Mouse (Mus musculus) stomach, embryonic 14.5 days (tissue): ENCODE results near the gene Gm29776. TPM values are rescaled to one million over a fixed set of nuclear protein-coding genes. Genes with fewer than 3 reads are reported as not detected.
A peak's percentile ranks its signal among the peaks of the same experiment; 100 is the strongest.

Experiments
- ATAC-seq: fragments of 200-750 bp; cut with Nextera tagmentation; 2 replicates; pipeline ENCODE4 v1.8.0; 2017; ENCODE audit warnings: low read depth, moderate TSS enrichment; ENCODE audit not compliant: insufficient number of reproducible peaks, insufficient read depth, low FRiP score
- H3K27ac ChIP-seq: fragments of 300-500 bp; sonication (generic); 2 replicates; pipeline ENCODE4 v1.5.1; 2014; ENCODE audit warnings: mild to moderate bottlenecking, low read length, moderate library complexity, mixed read lengths
- H3K27me3 ChIP-seq: fragments of 300-500 bp; sonication (generic); 2 replicates; pipeline ENCODE4 v1.6.1; 2014; ENCODE audit warnings: low read length, control low read depth, mixed read lengths; ENCODE audit not compliant: control insufficient read depth, insufficient read depth
- H3K36me3 ChIP-seq: fragments of 300-500 bp; sonication (generic); 2 replicates; pipeline ENCODE4 v1.6.1; 2014; ENCODE audit warnings: mild to moderate bottlenecking, control low read depth, low read length, moderate library complexity, mixed read lengths; ENCODE audit not compliant: control insufficient read depth, insufficient read depth
- H3K4me1 ChIP-seq: fragments of 300-500 bp; sonication (generic); 2 replicates; pipeline ENCODE4 v1.6.1; 2014; ENCODE audit warnings: low read length, control low read depth, mixed read lengths; ENCODE audit not compliant: control insufficient read depth, insufficient read depth
- H3K4me2 ChIP-seq: fragments of 300-500 bp; sonication (generic); replicated peaks from 2 replicates; pipeline ENCODE4 v1.6.1; 2014; ENCODE audit warnings: low read depth, low read length, control low read depth
- H3K4me3 ChIP-seq: fragments of 300-500 bp; sonication (generic); 2 replicates; pipeline ENCODE4 v1.5.1; 2014; ENCODE audit warnings: low read depth, low read length, control low read depth
- H3K9ac ChIP-seq: fragments of 300-500 bp; sonication (generic); replicated peaks from 2 replicates; pipeline ENCODE4 v1.6.1; 2014; ENCODE audit warnings: low read depth, mild to moderate bottlenecking, control low read depth, low read length, moderate library complexity, mixed read lengths
- H3K9me3 ChIP-seq: fragments of 300-500 bp; sonication (generic); 2 replicates; pipeline ENCODE4 v1.6.1; 2016; ENCODE audit warnings: low read depth, low read length, control low read depth; ENCODE audit not compliant: control insufficient read depth
- WGBS: fragments of 180-500 bp; shearing (Covaris S2); extraction: QIAGEN DNeasy Blood & Tissue Kit; methylation state at CpG from one replicate; pipeline ENCODE4 v1.1.7; 2014; 5-methylcytosine and 5-hydroxymethylcytosine counted together
- polyA plus RNA-seq: library from polyadenylated mRNA; unstranded; fragments of >200 nt; fragmentation: Nextera tagmentation; extraction: Ambion mirVana; gene quantifications from 2 replicates; pipeline ENCODE4 v1.2.1, GENCODE M21; 2014

The Gm29776 gene
- polyA plus RNA-seq, 1 experiment from 2014 or later, result 0.17 TPM

DNA sequence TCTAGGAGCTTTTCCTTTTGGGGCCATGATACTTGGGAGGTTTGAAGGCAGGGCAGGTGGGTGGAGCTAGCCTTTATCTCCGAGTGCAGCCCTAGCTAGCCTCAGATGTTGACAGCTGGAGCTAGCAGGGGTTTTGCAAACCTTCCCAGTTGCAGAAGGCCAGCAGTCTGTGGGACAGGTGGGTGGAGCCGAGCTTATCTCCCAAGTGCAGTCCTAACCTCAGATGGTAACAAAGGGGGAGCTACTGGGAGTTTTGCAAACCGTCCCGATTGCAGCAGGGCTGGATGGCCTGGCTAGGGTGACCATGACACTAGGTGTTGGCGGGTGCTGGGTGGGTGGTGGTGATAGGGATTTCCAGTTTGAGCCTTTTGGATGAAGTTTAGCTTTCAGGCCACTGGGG is 7.2 kb upstream of the Gm29776 start:
- Histone ChIP-seq H3K27ac (no peak overlapping the region), H3K4me1 (no peaks in the 10 kb centered on the region), H3K4me3 (no peak overlapping the region), H3K27me3 (no peaks in the 10 kb centered on the region), H3K4me2 (no peak overlapping the region), H3K9ac (no peak overlapping the region), H3K36me3 (no peaks in the 10 kb centered on the region), H3K9me3 (no peaks in the 10 kb centered on the region)
- ATAC-seq, result peak; percentile 35; the same call in 1 of the 2 replicates
- 36% methylated on average over 5 of the region's 5 CpGs for WGBS

DNA sequence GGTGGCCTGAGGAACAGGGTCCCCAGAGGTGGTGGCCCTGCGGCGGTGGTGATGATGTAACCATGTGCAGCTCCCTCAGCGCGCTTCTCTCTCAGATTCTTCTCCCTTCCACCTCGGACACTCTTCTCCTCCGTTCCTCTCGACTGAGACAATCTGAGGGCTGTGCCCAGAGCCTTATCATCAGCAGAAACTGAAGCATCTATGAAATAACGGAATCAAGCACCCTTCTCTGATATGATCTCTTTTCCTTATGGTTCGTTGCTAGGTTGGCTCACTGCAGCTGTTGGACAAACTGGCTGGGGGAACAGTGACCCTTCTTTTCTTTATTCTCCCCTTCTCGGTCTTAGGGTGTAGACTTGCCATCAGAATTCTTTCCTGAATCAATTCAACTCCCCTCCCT is 4.6 kb upstream of the Gm29776 start:
- Histone ChIP-seq H3K9ac (no peak overlapping the region), H3K4me2 (no peak overlapping the region), H3K4me1 (no peaks in the 10 kb centered on the region), H3K9me3 (no peaks in the 10 kb centered on the region), H3K27ac (no peak overlapping the region), H3K27me3 (no peaks in the 10 kb centered on the region), H3K4me3 (no peak overlapping the region), H3K36me3 (no peaks in the 10 kb centered on the region)
- WGBS, result 69% methylated on average over 10 of the region's 10 CpGs
- no peak for ATAC-seq

DNA sequence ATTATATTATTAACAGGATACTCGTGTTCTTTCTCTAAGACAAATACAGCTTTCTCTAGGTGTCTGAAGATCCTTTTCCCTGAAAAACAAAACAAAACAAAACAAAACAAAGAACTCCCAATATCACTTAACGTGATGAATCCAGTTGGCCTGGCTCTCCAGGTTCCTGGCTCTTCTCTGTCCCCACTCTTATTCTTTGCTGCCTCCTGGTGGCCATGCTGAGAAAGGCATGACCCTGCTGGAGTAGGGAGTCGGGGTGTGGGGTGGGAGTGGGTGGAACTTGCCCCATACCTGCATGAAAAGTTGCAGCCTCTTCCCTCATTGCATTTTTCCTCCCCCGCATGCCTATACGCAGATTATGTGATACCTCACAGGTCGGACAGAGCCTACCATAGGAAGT is 2.7 kb upstream of the Gm29776 start:
- H3K27me3 ChIP-seq, result no peaks in the 10 kb centered on the region
- H3K4me1 ChIP-seq, result no peaks in the 10 kb centered on the region
- H3K27ac ChIP-seq, result no peak overlapping the region
- no peaks in the 10 kb centered on the region for H3K36me3 ChIP-seq
- ATAC-seq, result 0 out of 2 replicates have a peak, but pooled peaks have one; percentile 15
- no peak overlapping the region for H3K9ac ChIP-seq
- 11% methylated on average over 6 of the region's 6 CpGs for WGBS
- H3K4me2 ChIP-seq, result no peak overlapping the region
- no peaks in the 10 kb centered on the region for H3K9me3 ChIP-seq
- no peak overlapping the region for H3K4me3 ChIP-seq

DNA sequence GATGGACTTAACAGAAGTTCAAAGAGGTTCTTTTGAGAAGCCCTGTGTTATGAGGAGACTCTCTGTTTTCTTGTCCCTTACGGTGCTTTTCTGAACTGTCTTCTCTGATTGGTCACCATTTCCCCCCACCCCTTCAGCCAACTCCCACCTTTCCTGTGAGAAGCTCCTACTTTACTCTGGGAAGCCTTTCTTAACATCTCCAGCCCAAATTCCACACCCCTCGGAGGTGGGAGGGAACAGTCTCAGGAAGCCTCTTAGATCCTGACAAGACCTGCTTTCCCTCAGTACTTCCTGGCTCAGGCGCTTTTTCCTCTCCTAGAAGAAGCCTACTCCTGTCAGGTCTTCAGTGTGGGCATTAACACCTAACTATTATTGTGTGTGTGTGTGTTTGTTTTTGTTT is 953 bp upstream of the Gm29776 start:
- no peaks in the 10 kb centered on the region for H3K36me3 ChIP-seq
- H3K4me2 ChIP-seq, result no peak overlapping the region
- no peak overlapping the region for H3K27ac ChIP-seq
- H3K4me3 ChIP-seq, result no peak overlapping the region
- no peaks in the 10 kb centered on the region for H3K4me1 ChIP-seq
- no peak for ATAC-seq
- 32% methylated on average over 3 of the region's 3 CpGs for WGBS
- no peak overlapping the region for H3K9ac ChIP-seq
- no peaks in the 10 kb centered on the region for H3K9me3 ChIP-seq
- H3K27me3 ChIP-seq, result no peaks in the 10 kb centered on the region

DNA sequence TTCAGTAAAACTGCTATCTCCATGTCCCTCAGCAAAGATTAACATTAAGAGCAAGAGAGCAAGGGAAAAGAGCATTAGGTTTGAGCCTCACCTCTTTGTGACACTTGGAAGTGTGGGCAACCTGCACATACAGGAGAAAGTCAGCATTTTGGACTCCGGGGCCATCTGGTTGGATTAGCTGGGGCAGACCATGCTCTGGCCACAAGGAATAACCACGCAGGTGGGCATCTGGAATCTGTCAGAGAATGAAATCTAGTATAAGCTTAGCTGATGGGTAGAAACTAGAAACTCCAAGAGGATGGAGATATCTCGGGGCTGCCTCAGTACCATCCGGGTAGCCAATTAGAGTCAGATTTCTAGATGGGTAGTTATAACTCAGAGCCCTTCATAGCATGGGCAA is 1.9 kb downstream of the Gm29776 start:
- peaks cover 7% of the 10 kb centered on the region for H3K36me3 ChIP-seq
- ATAC-seq, result no peak
- H3K4me2 ChIP-seq, result no peak overlapping the region
- H3K4me1 ChIP-seq, result no peaks in the 10 kb centered on the region
- no peak overlapping the region for H3K27ac ChIP-seq
- H3K27me3 ChIP-seq, result no peaks in the 10 kb centered on the region
- H3K9me3 ChIP-seq, result no peaks in the 10 kb centered on the region
- no peak overlapping the region for H3K9ac ChIP-seq
- H3K4me3 ChIP-seq, result no peak overlapping the region
- 79% methylated on average over 4 of the region's 4 CpGs for WGBS

DNA sequence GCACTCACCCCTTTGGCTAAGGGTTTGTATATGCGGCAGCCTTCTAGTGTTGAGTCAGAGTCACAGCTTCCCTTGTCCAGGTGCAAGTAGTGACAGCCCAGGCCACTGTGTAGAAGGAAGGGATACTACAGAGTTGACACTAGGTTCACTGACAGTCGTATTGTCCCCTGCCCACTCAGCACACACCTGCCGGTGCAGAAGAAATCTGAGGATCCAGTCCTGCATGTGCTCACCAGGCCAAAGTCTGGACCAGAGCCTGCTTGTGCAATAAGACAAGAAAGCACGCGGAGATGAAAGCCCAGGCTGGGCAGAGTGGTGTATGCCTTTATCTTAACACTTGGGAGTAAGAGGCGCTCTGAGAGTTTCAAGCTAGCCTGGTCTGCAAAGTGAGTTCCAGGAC is 3.6 kb downstream of the Gm29776 start:
- H3K9ac ChIP-seq, result no peak overlapping the region
- H3K4me1 ChIP-seq, result no peaks in the 10 kb centered on the region
- no peak overlapping the region for H3K4me2 ChIP-seq
- H3K4me3 ChIP-seq, result no peak overlapping the region
- no peaks in the 10 kb centered on the region for H3K9me3 ChIP-seq
- no peak for ATAC-seq
- WGBS, result 62% methylated on average over 6 of the region's 6 CpGs
- H3K27me3 ChIP-seq, result no peaks in the 10 kb centered on the region
- peaks cover 15% of the 10 kb centered on the region for H3K36me3 ChIP-seq
- H3K27ac ChIP-seq, result no peak overlapping the region

DNA sequence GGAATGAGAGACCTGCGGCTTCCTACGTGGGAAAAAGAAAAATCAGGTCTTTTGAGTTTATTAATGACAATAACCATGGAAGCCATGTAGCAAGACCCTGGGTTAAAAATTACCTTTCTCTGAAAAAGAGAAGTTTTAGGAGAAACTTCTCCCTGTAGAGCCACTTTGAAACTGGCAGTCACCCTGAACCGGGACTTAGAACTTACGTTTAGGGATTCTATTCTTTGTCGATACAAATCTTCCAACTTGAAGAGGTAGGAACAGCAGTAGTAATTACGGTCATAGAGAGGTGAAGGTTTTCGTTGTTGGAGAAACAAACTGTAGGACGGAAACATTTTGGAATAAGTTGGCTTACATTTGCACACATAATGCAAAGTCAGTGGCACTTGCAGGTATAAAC is 11.4 kb downstream of the Gm29776 start:
- no peak for ATAC-seq
- 4% methylated on average over 8 of the region's 8 CpGs for WGBS
- no peaks in the 10 kb centered on the region for H3K9me3 ChIP-seq
- H3K9ac ChIP-seq, result peak overlapping the region; percentile 68
- H3K36me3 ChIP-seq, result peaks cover 21% of the 10 kb centered on the region
- no peaks in the 10 kb centered on the region for H3K27me3 ChIP-seq
- peak overlapping the region; percentile 84 for H3K4me3 ChIP-seq
- peak overlapping the region; percentile 66; the same call in 1 of the 2 replicates for H3K27ac ChIP-seq
- peak overlapping the region; percentile 61 for H3K4me2 ChIP-seq
- peaks cover 13% of the 10 kb centered on the region; the same call in 1 of the 2 replicates for H3K4me1 ChIP-seq

DNA sequence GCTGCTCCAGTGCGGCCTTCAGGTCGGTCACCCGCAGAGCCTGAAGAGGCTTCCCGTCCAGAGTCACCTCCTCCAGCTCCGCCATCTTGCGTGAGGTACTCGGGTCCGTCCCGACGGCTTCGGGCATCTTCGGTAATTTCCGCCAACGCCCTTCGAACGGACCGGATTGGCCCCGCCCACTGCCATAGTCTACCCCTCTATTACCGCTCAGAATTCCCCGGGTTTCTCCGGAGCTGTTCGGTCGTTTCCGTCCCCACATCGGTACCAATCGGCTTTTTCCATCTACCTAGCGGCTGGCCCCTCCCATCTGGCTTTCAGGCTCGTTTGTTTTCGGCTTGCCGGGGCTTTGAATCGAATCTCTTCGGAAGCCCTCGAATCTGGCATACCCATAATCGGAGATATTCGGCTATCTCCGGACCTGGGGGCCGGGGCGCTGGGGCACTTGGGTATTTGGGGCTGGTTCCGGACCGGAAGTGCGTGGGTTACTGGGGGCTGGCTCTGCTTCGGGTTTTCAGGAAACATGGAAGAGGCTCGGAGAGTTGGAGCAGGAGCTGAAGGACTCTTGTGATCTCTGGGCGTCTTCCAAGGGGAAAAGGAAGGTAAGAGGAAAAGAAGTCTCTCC is 12.0 kb downstream of the Gm29776 start, which contains the start of gene Acin1:
Gene Acin1 (minus strand): TSS at position 410 of the 622 bp plus-strand sequence.
- no peaks in the 10 kb centered on the region for H3K9me3 ChIP-seq
- H3K4me1 ChIP-seq, result peaks cover 13% of the 10 kb centered on the region; the same call in 1 of the 2 replicates
- peak within 1 kb of the TSS; percentile 72 for H3K4me2 ChIP-seq
- no peaks in the 10 kb centered on the region for H3K27me3 ChIP-seq
- peak; percentile 96 for ATAC-seq
- peaks cover 24% of the 10 kb centered on the region for H3K36me3 ChIP-seq
- peak within 1 kb of the TSS; percentile 84 for H3K4me3 ChIP-seq
- H3K27ac ChIP-seq, result peak within 1 kb of the TSS; percentile 96
- under 1% methylated on average over 44 of the region's 44 CpGs for WGBS
- H3K9ac ChIP-seq, result peak within 1 kb of the TSS; percentile 97

DNA sequence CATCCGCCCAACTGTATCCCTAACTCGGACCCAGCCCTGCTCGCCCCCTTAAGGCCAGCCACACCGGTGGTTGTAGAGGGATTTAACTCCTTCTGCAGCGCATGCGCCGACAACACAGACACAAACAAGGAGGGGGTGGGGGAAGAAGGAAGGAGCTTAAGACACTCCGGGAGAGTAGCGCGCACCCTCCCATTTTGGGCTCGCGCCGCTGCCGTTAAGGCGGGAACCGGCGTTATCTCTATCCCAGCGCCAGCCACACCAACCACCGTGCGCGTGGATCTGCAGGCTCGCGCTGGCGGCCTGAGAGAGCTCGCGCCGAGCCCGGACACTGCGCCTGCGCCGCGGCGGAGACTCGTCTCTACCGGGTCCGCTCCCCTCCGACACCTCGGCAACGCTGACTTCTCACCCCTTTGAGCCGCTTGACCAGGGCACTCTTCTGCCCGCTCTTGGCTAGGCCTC is 12.5 kb downstream of the Gm29776 start, which contains the start of gene 1700123O20Rik:
Gene 1700123O20Rik (plus strand): TSS at position 154 of the 459 bp plus-strand sequence.
- Histone ChIP-seq H3K4me1 (peaks cover 13% of the 10 kb centered on the region; the same call in 1 of the 2 replicates), H3K36me3 (peaks cover 24% of the 10 kb centered on the region), H3K27me3 (no peaks in the 10 kb centered on the region), H3K4me3 (peak within 1 kb of the TSS; percentile 84), H3K9me3 (no peaks in the 10 kb centered on the region), H3K27ac (peak within 1 kb of the TSS; percentile 96), H3K4me2 (peak within 1 kb of the TSS; percentile 72), H3K9ac (peak within 1 kb of the TSS; percentile 97)
- under 1% methylated on average over 41 of the region's 41 CpGs for WGBS
- ATAC-seq, result peak; percentile 76
